Mouse (Mus musculus) cerebellum, adult 2 months (tissue): Measurements from ENCODE around the gene Agpat2. TPM values are rescaled to one million over a fixed set of nuclear protein-coding genes. Genes with fewer than 3 reads are reported as not detected.

Source experiments
- DNase-seq, 2 experiments: peaks; one replicate each; pipeline ENCODE4 v3.0.0; 2021
- H3K27ac ChIP-seq: fragments of 200-500 bp; 2 replicates; pipeline ENCODE4 v1.5.1; 2012; ENCODE audit warnings: low read length, control low read depth, inconsistent platforms; ENCODE audit not compliant: insufficient read depth
- H3K27me3 ChIP-seq: fragments of 200-500 bp; 2 replicates; pipeline ENCODE4 v1.6.1; 2012; ENCODE audit warnings: inconsistent platforms, mild to moderate bottlenecking, low read length, moderate library complexity; ENCODE audit not compliant: control insufficient read depth, insufficient read depth
- H3K4me1 ChIP-seq: fragments of 200-500 bp; 2 replicates; pipeline ENCODE4 v1.6.1; 2011; ENCODE audit warnings: low read length; ENCODE audit not compliant: control insufficient read depth, insufficient read depth
- H3K4me3 ChIP-seq: fragments of 200-500 bp; replicated peaks from 2 replicates; pipeline ENCODE3; 2011; ENCODE audit warnings: mild to moderate bottlenecking, low read depth, low read length, control low read depth; ENCODE audit not compliant: insufficient read depth
- CTCF ChIP-seq: fragments of 200-500 bp; IDR thresholded peaks from 2 replicates; pipeline ENCODE4 v1.5.1; 2011; ENCODE audit warnings: low read depth, mild to moderate bottlenecking, control low read depth, low read length, moderate library complexity, borderline replicate concordance; ENCODE audit not compliant: insufficient read depth
- POLR2A ChIP-seq: fragments of 200-500 bp; IDR thresholded peaks from 2 replicates; pipeline ENCODE4 v1.6.1; 2011; ENCODE audit warnings: low read length, control low read depth, borderline replicate concordance; ENCODE audit not compliant: insufficient read depth
- WGBS: fragments of 180-500 bp; shearing (Covaris S2); methylation state at CpG from one replicate; pipeline ENCODE4 v1.1.7; 2018; 5-methylcytosine and 5-hydroxymethylcytosine counted together
- polyA plus RNA-seq: library from polyadenylated mRNA; depleted of rRNA; stranded (reverse); fragments of >200 nt; gene quantifications from 2 replicates; pipeline ENCODE4 v1.2.3, GENCODE M21; 2012

Agpat2 gene
- polyA plus RNA-seq, 1 experiment, result 2.6 TPM

GRCm38 (mm10) chr2:26617928-26618327 lies 13.7 kb upstream of the Agpat2 start:
- DNase-seq, result no peak
- Histone ChIP-seq H3K27ac (no peak overlapping the region), H3K27me3 (no peaks in the 10 kb centered on the region), H3K4me3 (no peak overlapping the region), H3K4me1 (no peaks in the 10 kb centered on the region; the same call in 1 of the 2 replicates)
- TF ChIP-seq CTCF (no peak), POLR2A (no peak)
- WGBS, result 67% methylated on average over 7 of the region's 7 CpGs

GRCm38 (mm10) chr2:26617331-26617730 lies 13.1 kb upstream of the Agpat2 start:
- WGBS, result 70% methylated on average over 6 of the region's 6 CpGs
- no peak overlapping the region for H3K27ac ChIP-seq
- no peaks in the 10 kb centered on the region for H3K27me3 ChIP-seq
- no peak overlapping the region for H3K4me3 ChIP-seq
- TF ChIP-seq CTCF (no peak), POLR2A (no peak)
- no peak for DNase-seq
- H3K4me1 ChIP-seq, result no peaks in the 10 kb centered on the region; the same call in 1 of the 2 replicates

- Histone ChIP-seq H3K4me3 (no peak overlapping the region), H3K27ac (no peak overlapping the region), H3K27me3 (no peaks in the 10 kb centered on the region), H3K4me1 (no peaks in the 10 kb centered on the region; the same call in 1 of the 2 replicates)
- 84% methylated on average over 4 of the region's 4 CpGs for WGBS
- TF ChIP-seq POLR2A (no peak), CTCF (no peak)
- DNase-seq, result no peak
Measured at GRCm38 (mm10) chr2:26615459-26616124, 11.4 kb upstream of the Agpat2 start.

DNA sequence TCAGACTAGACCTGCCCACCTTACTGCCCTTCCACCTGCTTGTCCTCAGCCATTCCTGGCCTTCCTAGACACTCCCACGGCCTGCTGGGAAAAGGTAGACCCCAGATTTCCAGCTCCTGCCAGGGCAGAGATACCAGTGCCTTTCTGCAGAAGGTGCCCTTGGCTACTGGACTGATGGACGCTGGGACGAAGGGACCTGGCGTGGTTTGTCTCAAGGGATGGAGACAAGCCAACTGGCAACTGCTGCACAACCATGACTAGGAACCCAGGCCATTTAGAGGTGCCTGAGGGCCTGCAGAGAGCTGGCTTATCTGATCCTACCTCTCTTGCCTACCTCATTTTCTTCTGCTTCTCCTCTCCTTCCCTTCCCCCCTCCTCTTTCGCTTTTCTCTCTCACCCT lies 10.7 kb upstream of the Agpat2 start:
- no peak for DNase-seq
- WGBS, result 45% methylated on average over 5 of the region's 5 CpGs
- TF ChIP-seq CTCF (no peak), POLR2A (no peak)
- Histone ChIP-seq H3K27me3 (no peaks in the 10 kb centered on the region), H3K4me3 (no peak overlapping the region), H3K4me1 (no peaks in the 10 kb centered on the region; the same call in 1 of the 2 replicates), H3K27ac (no peak overlapping the region)

GRCm38 (mm10) chr2:26611896-26612295 lies 7.7 kb upstream of the Agpat2 start:
- Histone ChIP-seq H3K4me1 (no peaks in the 10 kb centered on the region), H3K4me3 (no peak overlapping the region), H3K27ac (no peak overlapping the region), H3K27me3 (no peaks in the 10 kb centered on the region)
- no peak for DNase-seq
- TF ChIP-seq CTCF (no peak), POLR2A (no peak)

GRCm38 (mm10) chr2:26611054-26611453 lies 6.8 kb upstream of the Agpat2 start:
- no peaks in the 10 kb centered on the region for H3K27me3 ChIP-seq
- H3K27ac ChIP-seq, result no peak overlapping the region
- TF ChIP-seq POLR2A (no peak), CTCF (no peak)
- H3K4me3 ChIP-seq, result no peak overlapping the region
- no peaks in the 10 kb centered on the region for H3K4me1 ChIP-seq
- DNase-seq, result no peak

GRCm38 (mm10) chr2:26610526-26610925 lies 6.3 kb upstream of the Agpat2 start:
- H3K4me3 ChIP-seq, result no peak overlapping the region
- H3K27ac ChIP-seq, result no peak overlapping the region
- no peaks in the 10 kb centered on the region for H3K4me1 ChIP-seq
- no peak for DNase-seq
- WGBS, result 78% methylated on average over 3 of the region's 3 CpGs
- no peaks in the 10 kb centered on the region for H3K27me3 ChIP-seq
- TF ChIP-seq POLR2A, result no peak
- no peak for TF ChIP-seq CTCF

DNA sequence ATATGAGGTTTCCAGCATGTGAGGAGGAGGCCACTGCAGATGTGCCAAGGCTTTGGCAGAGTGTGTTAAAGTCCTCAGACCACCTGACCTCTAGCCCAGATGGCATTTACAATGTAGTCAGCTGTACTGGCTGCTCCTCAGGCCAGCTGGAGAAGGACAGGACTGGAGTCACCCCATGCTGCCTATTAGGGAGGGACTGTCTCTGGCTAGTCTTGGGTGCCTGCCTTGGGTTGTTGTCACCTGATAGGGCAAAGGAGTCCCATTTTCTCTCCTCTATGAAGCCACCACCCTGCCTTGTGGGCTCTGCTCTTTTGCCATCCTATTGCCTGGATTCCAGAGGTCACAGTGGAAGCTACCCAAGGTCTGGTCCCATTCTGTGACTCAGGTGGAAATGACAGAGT lies 5.0 kb upstream of the Agpat2 start:
- H3K27ac ChIP-seq, result no peak overlapping the region
- no peak for DNase-seq
- H3K4me3 ChIP-seq, result no peak overlapping the region
- H3K27me3 ChIP-seq, result no peaks in the 10 kb centered on the region
- H3K4me1 ChIP-seq, result no peaks in the 10 kb centered on the region
- TF ChIP-seq CTCF (no peak), POLR2A (no peak)
